Mouse (Mus musculus) midbrain, embryonic 11.5 days (tissue): ENCODE measurements around the gene Mief1. TPM values are rescaled to one million over a fixed set of nuclear protein-coding genes. Genes with fewer than 3 reads are reported as not detected.

ENCODE experiments used
- ATAC-seq: fragments of 200-750 bp; cut with Nextera tagmentation; 2 replicates; pipeline ENCODE4 v1.8.0; 2017; ENCODE audit warnings: moderate TSS enrichment, moderate library complexity; ENCODE audit not compliant: low FRiP score
- DNase-seq: peaks from one replicate; pipeline ENCODE4 v3.0.0; 2015; ENCODE audit warnings: low spot score; ENCODE audit errors: missing footprints
- H3K27ac ChIP-seq: fragments of 300-500 bp; sonication (generic); 2 replicates; pipeline ENCODE4 v1.5.1; 2014; ENCODE audit warnings: low read depth, low read length
- H3K27me3 ChIP-seq: fragments of 300-500 bp; sonication (generic); 2 replicates; pipeline ENCODE4 v1.6.1; 2014; ENCODE audit warnings: mild to moderate bottlenecking, low read length, moderate library complexity, mixed read lengths; ENCODE audit not compliant: control insufficient read depth, insufficient read depth
- H3K36me3 ChIP-seq: fragments of 300-500 bp; sonication (generic); 2 replicates; pipeline ENCODE4 v1.6.1; 2014; ENCODE audit warnings: mild to moderate bottlenecking, low read length, moderate library complexity, mixed read lengths; ENCODE audit not compliant: control insufficient read depth, insufficient read depth
- H3K4me1 ChIP-seq: fragments of 300-500 bp; sonication (generic); 2 replicates; pipeline ENCODE4 v1.6.1; 2014; ENCODE audit warnings: low read length; ENCODE audit not compliant: control insufficient read depth, insufficient read depth
- H3K4me2 ChIP-seq: fragments of 300-500 bp; sonication (generic); 2 replicates; pipeline ENCODE4 v1.6.1; 2014; ENCODE audit warnings: mild to moderate bottlenecking, moderate library complexity
- H3K4me3 ChIP-seq: fragments of 300-500 bp; sonication (generic); 2 replicates; pipeline ENCODE4 v1.5.1; 2014; ENCODE audit warnings: low read depth, low read length
- H3K9ac ChIP-seq: fragments of 300-500 bp; sonication (generic); 2 replicates; pipeline ENCODE4 v1.6.1; 2014; ENCODE audit warnings: low read length
- H3K9me3 ChIP-seq: fragments of 300-500 bp; sonication (generic); 2 replicates; pipeline ENCODE4 v1.6.1; 2016; ENCODE audit warnings: low read length; ENCODE audit not compliant: control insufficient read depth
- WGBS: fragments of 180-500 bp; shearing (Covaris S2); extraction: QIAGEN DNeasy Blood & Tissue Kit; methylation state at CpG from one replicate; pipeline ENCODE4 v1.1.7; 2014; 5-methylcytosine and 5-hydroxymethylcytosine counted together
- polyA plus RNA-seq: library from polyadenylated mRNA; unstranded; fragments of >200 nt; fragmentation: Nextera tagmentation; extraction: Ambion mirVana; gene quantifications from 2 replicates; pipeline ENCODE4 v1.2.1, GENCODE M21; 2014

Gene Mief1
- polyA plus RNA-seq, 1 experiment from 2014 or later = 40.8 TPM

DNA sequence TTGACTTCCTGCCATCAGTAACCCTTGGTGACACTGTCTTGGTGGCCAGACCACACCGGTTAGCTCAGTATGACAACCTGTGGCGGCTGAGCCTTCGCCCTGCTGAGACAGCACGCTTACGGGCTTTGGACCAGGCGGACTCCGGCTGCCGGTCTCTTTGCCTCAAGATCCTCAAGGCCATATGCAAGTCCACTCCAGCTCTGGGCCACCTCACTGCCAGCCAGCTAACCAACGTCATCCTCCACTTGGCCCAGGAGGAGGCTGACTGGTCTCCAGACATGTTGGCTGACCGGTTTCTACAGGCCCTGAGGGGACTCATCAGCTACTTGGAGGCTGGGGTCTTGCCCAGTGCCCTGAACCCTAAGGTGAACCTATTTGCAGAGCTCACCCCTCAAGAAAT, 15.9 kb downstream of the Mief1 start:
- H3K4me1 ChIP-seq = peaks cover 6% of the 10 kb centered on the region
- no peaks in the 10 kb centered on the region for H3K9me3 ChIP-seq
- ATAC-seq (no peak), DNase-seq (no peak)
- WGBS = 96% methylated on average over 10 of the region's 10 CpGs
- H3K9ac ChIP-seq = no peak overlapping the region
- H3K4me3 ChIP-seq = no peak overlapping the region
- no peak overlapping the region for H3K4me2 ChIP-seq
- H3K27me3 ChIP-seq = no peaks in the 10 kb centered on the region
- H3K27ac ChIP-seq = no peak overlapping the region
- peaks cover 28% of the 10 kb centered on the region for H3K36me3 ChIP-seq

GRCm38 (mm10) chr15:80250586-80250985, 16.8 kb downstream of the Mief1 start:
- DNase-seq = no peak
- peaks cover 24% of the 10 kb centered on the region for H3K36me3 ChIP-seq
- no peak overlapping the region for H3K27ac ChIP-seq
- H3K27me3 ChIP-seq = no peaks in the 10 kb centered on the region
- H3K9me3 ChIP-seq = no peaks in the 10 kb centered on the region
- WGBS = 95% methylated on average over 6 of the region's 6 CpGs
- no peak for ATAC-seq
- H3K4me3 ChIP-seq = no peak overlapping the region
- H3K4me2 ChIP-seq = no peak overlapping the region
- H3K9ac ChIP-seq = no peak overlapping the region
- H3K4me1 ChIP-seq = peaks cover 6% of the 10 kb centered on the region

DNA sequence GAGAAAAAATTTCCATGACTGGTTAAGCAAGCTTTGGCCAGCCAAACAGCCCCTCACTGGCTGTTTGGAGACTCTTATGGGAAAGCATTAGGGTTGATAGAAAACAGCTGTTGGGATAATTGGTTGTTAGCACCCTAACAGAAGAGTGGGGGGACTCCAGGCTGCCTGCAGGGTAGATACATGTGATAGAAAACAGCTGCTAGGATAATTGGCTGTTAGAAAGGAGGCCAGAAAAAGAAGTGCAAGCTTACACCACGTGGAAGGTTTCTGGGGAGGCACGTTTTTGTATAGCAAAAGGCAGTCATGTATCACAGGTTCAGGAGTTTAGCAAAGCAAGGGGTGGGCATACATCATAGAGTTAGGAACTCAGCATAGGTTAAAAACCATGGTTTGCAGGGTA, 19.7 kb downstream of the Mief1 start:
- Histone ChIP-seq H3K27ac (no peak overlapping the region; the same call in 1 of the 2 replicates), H3K9ac (no peak overlapping the region), H3K36me3 (peaks cover 27% of the 10 kb centered on the region), H3K4me3 (no peak overlapping the region), H3K4me1 (peaks cover 16% of the 10 kb centered on the region), H3K9me3 (no peaks in the 10 kb centered on the region), H3K4me2 (no peak overlapping the region), H3K27me3 (no peaks in the 10 kb centered on the region)
- no peak for DNase-seq
- whole genome bisulfite sequencing = 52% methylated on average over 2 of the region's 2 CpGs
- ATAC-seq = no peak

- ATAC-seq (no peak), DNase-seq (no peak)
- peak overlapping the region; percentile 93 for H3K4me2 ChIP-seq
- peaks cover 18% of the 10 kb centered on the region for H3K4me1 ChIP-seq
- H3K27me3 ChIP-seq = no peaks in the 10 kb centered on the region
- H3K9me3 ChIP-seq = no peaks in the 10 kb centered on the region
- peak overlapping the region; percentile 97 for H3K27ac ChIP-seq
- H3K9ac ChIP-seq = peak overlapping the region; percentile 100
- 59% methylated on average over 6 of the region's 6 CpGs for WGBS
- peaks cover 22% of the 10 kb centered on the region for H3K36me3 ChIP-seq
- peak overlapping the region; percentile 100 for H3K4me3 ChIP-seq
Measured at GRCm38 (mm10) chr15:80254207-80254606, 20.4 kb downstream of the Mief1 start.

GRCm38 (mm10) chr15:80254847-80255645, 21.2 kb downstream of the Mief1 start, which contains the start of gene Atf4:
TSS of gene Atf4 (plus strand) at chr15:80255184.
- Histone ChIP-seq H3K9me3 (no peaks in the 10 kb centered on the region), H3K27me3 (no peaks in the 10 kb centered on the region), H3K4me3 (peak within 1 kb of the TSS; percentile 100), H3K4me1 (peaks cover 18% of the 10 kb centered on the region), H3K9ac (peak within 1 kb of the TSS; percentile 100), H3K4me2 (peak within 1 kb of the TSS; percentile 93), H3K27ac (peak within 1 kb of the TSS; percentile 97), H3K36me3 (peaks cover 14% of the 10 kb centered on the region)
- ATAC-seq = peak; percentile 95
- peak; percentile 100 for DNase-seq
- under 1% methylated on average over 62 of the region's 62 CpGs for WGBS

- Histone ChIP-seq H3K4me1 (peaks cover 18% of the 10 kb centered on the region), H3K27ac (peak overlapping the region; percentile 97), H3K4me2 (peak overlapping the region; percentile 93), H3K27me3 (no peaks in the 10 kb centered on the region), H3K36me3 (peaks cover 13% of the 10 kb centered on the region), H3K9ac (peak overlapping the region; percentile 100), H3K4me3 (peak overlapping the region; percentile 100), H3K9me3 (no peaks in the 10 kb centered on the region)
- peak; percentile 31 for ATAC-seq
- WGBS = under 1% methylated on average over 50 of the region's 51 CpGs
- DNase-seq = peak; percentile 95
Measured at GRCm38 (mm10) chr15:80255646-80256121, 21.9 kb downstream of the Mief1 start.

GRCm38 (mm10) chr15:80256242-80256641, 22.4 kb downstream of the Mief1 start:
- no peak for ATAC-seq
- H3K9ac ChIP-seq = peak overlapping the region; percentile 100
- H3K4me1 ChIP-seq = peaks cover 18% of the 10 kb centered on the region
- H3K4me2 ChIP-seq = peak overlapping the region; percentile 93
- H3K4me3 ChIP-seq = peak overlapping the region; percentile 100
- no peaks in the 10 kb centered on the region for H3K9me3 ChIP-seq
- no peaks in the 10 kb centered on the region for H3K27me3 ChIP-seq
- 13% methylated on average over 16 of the region's 16 CpGs for WGBS
- peaks cover 13% of the 10 kb centered on the region for H3K36me3 ChIP-seq
- DNase-seq = no peak
- peak overlapping the region; percentile 97 for H3K27ac ChIP-seq

DNA sequence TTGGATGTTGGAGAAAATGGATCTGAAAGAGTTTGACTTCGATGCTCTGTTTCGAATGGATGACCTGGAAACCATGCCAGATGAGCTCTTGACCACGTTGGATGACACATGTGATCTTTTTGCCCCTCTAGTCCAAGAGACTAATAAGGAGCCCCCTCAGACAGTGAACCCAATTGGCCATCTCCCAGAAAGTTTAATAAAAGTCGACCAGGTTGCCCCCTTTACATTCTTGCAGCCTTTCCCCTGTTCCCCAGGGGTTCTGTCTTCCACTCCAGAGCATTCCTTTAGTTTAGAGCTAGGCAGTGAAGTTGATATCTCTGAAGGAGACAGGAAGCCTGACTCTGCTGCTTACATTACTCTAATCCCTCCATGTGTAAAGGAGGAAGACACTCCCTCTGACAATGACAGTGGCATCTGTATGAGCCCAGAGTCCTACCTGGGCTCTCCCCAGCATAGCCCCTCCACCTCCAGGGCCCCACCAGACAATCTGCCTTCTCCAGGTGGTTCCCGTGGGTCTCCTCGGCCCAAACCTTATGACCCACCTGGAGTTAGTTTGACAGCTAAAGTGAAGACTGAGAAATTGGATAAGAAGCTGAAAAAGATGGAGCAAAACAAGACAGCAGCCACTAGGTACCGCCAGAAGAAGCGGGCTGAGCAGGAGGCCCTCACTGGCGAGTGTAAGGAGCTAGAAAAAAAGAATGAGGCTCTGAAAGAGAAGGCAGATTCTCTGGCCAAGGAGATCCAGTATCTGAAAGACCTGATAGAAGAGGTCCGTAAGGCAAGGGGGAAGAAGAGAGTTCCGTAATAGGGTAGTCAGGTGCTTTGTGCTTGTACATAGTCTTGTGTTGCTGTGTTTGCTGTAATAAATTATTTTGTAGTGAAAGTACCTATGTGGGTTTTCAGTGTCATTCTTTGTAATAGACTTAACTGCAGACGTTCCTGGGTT, 23.1 kb downstream of the Mief1 start:
- Histone ChIP-seq H3K27me3 (no peaks in the 10 kb centered on the region), H3K4me3 (peak overlapping the region; percentile 100), H3K4me1 (peaks cover 18% of the 10 kb centered on the region), H3K9me3 (no peaks in the 10 kb centered on the region), H3K4me2 (peak overlapping the region; percentile 93), H3K27ac (0 out of 2 replicates have a peak overlapping the region, but pooled peaks have one; percentile 97), H3K36me3 (peaks cover 13% of the 10 kb centered on the region), H3K9ac (peak overlapping the region; percentile 100)
- WGBS = 67% methylated on average over 12 of the region's 12 CpGs
- DNase-seq (no peak), ATAC-seq (no peak)
